Mouse (Mus musculus) embryo, embryonic 9.5 days (tissue): ENCODE measurements at regions not wholly inside any gene's neighbourhood (a gene's known extent, or its start where the extent isn't known, plus 50 kb on each side); places are given as distances from the start of the nearest gene placed in this dataset.

ENCODE experiments used
- DNase-seq: peaks from one replicate; pipeline ENCODE4 v3.0.0-alpha.2; 2017; ENCODE audit errors: extremely low spot score

DNA sequence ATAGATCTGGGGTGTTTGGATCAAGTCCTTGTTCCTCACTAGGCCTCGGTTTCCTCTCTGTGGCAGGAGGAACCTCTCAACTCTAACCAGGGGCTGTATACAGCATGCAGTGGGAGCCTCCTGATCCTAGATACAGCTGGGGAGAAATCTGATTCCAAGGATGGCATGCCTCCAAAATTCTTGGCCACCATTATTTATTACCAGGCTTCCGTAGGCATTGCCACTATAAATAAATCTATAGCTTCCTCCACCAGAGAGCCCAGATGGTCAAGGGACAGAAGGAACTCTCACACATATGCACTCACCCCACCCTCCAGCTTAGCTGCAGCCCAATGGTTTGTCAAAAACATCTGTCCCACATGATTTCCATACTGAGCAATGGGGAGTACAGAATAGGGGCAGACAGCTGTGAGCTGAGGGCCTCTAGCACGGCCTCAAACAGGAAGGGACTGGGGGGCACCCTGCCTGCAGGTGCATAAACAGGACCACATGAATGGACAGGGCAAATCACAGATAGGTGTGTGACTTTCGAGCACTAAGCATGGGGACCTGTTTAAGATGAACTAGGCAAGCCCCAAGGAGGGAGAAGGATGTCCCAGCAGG, 100.8 kb upstream of the Mgme1 start:
- no peak for DNase-seq

DNA sequence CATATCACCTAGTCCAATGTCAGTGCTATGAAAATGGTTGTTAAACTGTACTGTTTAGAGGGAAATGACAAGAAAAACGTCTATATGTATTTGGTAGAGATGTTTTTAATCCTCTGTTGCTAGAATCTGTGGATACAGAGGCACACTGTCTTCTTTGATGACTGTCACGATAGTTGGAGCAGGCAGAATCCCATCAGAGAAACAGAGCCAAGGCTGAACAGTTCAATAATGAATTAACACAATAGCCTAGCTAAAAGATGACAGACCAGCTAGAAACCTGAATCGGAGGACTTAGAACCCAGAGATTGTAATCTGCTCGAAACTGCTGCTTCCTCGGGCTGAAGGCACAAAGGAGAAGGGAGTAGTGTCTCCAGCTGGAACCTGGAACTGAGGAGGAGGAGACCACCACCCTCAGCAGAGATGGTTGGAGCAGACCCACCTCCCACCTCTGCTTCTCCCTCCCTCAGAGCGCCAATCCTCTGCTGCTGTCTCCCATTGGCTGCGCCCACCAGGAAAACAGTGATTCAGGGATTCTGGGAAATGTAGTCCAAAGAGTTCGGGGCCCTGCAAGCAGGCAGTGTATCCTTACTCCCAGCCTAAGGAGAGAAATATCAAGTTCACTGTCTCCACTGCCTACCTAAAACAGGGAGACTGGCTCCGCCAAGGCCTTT, 98.2 kb upstream of the Mgme1 start:
- peak; percentile 76 for DNase-seq

- DNase-seq, result no peak
Observed at GRCm38 (mm10) chr2:144173358-144174106, 96.9 kb upstream of the Mgme1 start.

DNA sequence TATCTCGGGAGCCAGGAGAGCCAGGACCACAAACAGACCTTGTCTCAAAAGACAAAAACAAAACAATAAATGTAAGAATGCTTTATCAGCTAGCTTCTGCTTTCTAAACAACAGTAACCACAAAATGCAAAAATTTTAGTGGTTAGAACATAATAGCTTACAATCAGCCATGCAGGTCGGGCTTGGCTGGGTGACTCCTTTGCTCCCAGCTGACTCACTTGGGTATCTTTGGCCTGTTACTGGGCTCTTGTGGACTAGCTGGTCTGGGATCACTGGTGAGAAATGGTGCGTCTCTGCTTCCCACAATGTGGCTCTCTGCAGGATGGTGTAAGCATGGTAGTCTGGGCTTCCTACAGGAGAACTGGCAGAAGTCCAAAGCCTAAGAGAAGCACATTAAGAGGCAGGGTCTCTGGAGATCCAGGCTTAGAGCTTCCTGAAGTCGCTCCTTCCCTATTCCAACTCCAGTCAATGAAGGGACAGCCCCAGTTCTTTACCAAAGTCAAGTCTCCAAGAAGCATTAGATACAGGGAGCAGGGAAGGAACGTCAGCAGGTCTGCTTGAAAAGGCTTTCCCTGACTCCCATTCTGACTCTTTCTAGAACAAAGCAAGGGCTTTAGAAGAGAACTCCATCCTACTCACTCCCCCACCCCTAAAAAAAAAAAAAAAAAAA, 96.0 kb upstream of the Mgme1 start:
- no peak for DNase-seq

DNA sequence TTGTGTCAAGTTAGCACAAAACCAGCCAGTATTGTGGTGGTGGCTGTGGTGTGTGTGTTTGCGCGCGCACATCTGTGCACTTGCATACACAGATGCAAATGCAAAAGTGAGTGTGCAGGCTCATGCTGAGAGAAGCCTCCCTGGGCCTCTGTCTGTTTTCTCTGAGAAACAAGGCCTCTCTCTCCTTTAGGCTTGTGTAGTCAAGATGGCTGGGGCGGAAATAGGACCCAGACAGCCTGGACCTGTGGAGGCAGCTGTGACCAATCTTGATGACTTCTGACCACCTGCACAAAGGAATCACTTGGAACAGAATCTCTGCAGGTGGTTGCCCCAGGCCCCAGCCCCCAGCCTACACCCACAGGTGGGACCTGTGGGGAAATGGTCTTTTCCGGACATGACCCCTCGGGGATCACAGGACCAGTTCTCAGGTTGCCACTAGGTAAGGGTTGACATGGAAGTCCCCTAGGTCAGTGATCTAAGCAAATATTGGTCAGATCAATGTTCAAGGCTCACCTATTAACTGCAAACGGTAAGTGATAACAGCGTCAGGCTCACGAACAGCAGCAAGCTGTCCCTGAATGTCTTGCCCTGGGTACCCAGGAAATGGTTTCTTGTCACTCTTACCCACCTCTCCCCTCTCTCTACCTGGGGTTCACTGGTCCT, 93.8 kb upstream of the Mgme1 start:
- DNase-seq, result no peak

- no peak for DNase-seq
Observed at GRCm38 (mm10) chr2:144177268-144177667, 93.2 kb upstream of the Mgme1 start.

GRCm38 (mm10) chr2:144177920-144178319, 92.5 kb upstream of the Mgme1 start:
- no peak for DNase-seq

GRCm38 (mm10) chr2:144182108-144182507, 88.4 kb upstream of the Mgme1 start:
- DNase-seq, result no peak

DNA sequence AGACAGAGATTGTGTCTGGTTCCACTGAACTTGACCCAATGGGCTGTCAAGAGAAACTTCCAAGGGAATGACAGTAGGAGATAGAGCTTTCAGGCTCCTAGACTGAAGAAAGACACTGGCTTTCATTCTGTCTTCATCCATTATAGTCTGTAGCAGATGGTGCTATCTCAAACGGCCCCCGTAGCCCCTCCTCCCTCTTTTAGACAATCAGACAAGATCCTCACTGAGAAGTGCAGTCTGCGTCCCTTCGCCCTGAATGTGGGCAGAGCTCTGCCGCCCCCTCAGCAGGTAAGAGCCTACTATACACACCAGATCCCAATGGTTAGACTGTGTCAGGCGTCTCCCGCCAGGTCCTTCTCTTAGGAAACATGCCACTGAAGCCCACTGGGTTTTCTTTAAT, 87.9 kb upstream of the Mgme1 start:
- DNase-seq, result no peak

- no peak for DNase-seq
Observed at GRCm38 (mm10) chr2:144183371-144183944, 87.0 kb upstream of the Mgme1 start.

GRCm38 (mm10) chr2:144185175-144185574, 85.3 kb upstream of the Mgme1 start:
- DNase-seq, result no peak

DNA sequence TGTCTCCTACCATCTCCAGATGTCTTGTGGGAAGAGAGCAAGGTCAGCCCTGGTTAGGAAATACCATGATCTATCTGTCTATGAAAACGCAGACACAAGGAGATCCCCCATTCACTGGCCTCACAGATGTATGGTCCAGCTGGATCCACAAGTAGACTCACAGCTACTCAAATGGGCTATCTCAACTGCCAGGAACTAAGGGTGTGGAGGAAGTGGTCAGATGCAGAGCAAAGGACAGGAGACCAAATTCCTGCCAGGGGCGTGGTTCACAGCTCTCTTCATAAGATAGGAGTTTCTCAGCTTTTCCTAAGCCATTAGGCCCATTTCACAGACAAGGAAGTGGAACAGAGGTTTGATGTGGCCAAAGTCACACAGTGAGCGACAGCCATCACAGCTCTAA, 84.0 kb upstream of the Mgme1 start:
- no peak for DNase-seq

DNA sequence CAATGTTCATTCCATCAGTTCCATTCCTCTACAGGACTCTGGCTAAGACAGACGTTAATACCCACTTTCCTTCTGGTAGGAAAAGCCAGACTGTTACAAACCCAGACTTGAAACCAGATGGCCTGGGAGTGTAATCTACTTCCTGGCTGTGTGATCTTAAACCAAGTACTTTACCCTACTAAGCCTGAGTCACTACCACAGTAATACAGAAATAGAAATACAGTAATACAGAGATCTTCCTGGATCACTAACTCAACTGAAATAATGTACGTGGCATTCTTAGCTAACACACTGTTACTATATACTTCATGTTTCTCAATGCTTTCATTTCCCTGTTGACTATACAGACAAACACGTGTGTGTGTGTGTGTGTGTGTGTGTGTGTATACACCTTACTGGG, 82.4 kb upstream of the Mgme1 start:
- DNase-seq, result no peak

- DNase-seq, result no peak
Observed at GRCm38 (mm10) chr2:144188485-144188884, 82.0 kb upstream of the Mgme1 start.

GRCm38 (mm10) chr2:144189756-144190155, 80.7 kb upstream of the Mgme1 start:
- DNase-seq, result no peak

GRCm38 (mm10) chr2:144191018-144191417, 79.4 kb upstream of the Mgme1 start:
- no peak for DNase-seq

DNA sequence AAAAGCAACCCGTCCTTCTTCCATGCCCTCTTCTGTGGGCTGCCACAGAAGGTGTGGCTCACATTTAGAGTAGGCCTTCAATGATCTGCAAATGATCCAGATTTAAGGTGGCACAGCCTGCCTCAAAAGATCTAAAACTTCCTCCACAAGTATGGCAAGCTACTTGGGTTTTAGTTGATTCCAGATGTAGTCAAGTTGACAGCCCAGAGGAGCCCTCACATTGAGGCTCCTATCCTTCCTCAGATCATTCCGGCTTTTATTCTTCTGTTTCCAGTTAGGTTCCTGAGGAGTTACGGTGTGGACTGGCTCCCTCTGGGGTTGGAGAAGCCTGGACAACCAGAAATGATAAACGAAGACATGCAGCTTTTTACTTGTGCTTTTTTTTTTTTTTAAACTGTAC, 78.8 kb upstream of the Mgme1 start:
- DNase-seq, result no peak

DNA sequence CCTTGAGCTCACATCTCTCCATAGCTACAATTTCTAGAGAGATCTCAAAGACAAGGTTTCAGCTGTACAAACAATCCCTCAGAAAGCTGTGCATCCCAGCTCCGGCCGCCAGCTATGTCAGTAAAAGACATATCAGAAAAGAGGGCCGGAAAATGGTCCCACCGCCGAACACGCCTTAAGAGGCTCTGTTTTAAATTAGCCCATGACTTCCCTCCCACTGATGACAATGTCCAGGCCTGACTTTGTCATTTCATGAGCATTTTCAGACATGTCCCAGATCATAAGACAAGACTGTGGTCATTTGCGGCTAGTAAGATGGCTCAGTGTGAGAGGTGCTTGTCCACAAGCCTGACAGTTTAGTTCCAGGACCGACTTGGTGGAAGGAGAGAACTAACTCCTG, 78.0 kb upstream of the Mgme1 start:
- no peak for DNase-seq

GRCm38 (mm10) chr2:144195851-144196250, 74.6 kb upstream of the Mgme1 start:
- no peak for DNase-seq

- no peak for DNase-seq
Observed at GRCm38 (mm10) chr2:144197139-144197538, 73.3 kb upstream of the Mgme1 start.

- DNase-seq, result no peak
Observed at GRCm38 (mm10) chr2:144198326-144199051, 72.0 kb upstream of the Mgme1 start.
